Mouse (Mus musculus): ENCODE data around the gene Rsbn1l.

The Rsbn1l gene

DNA sequence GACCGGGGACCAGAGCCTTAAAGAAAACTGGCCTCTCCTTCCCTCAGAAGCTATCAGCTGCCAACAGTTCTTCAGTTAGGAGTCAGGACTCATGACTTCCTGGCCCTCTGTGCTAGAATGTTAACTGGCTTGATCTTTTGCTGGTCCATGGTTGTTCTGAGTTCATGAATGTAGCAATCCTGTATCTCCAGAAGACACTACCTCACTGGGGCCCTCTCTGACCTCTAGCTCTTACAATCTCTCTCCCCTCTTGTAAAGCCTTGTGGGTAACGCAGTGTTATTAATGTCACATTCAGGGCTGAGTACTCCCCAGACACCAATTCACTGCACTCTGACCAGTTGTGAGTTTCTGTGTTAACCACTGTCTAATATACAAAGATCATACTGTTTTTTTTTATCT lies 51.6 kb downstream of the Rsbn1l start:
- DNase-seq (ENCODE audit: low spot score), result no peak

DNA sequence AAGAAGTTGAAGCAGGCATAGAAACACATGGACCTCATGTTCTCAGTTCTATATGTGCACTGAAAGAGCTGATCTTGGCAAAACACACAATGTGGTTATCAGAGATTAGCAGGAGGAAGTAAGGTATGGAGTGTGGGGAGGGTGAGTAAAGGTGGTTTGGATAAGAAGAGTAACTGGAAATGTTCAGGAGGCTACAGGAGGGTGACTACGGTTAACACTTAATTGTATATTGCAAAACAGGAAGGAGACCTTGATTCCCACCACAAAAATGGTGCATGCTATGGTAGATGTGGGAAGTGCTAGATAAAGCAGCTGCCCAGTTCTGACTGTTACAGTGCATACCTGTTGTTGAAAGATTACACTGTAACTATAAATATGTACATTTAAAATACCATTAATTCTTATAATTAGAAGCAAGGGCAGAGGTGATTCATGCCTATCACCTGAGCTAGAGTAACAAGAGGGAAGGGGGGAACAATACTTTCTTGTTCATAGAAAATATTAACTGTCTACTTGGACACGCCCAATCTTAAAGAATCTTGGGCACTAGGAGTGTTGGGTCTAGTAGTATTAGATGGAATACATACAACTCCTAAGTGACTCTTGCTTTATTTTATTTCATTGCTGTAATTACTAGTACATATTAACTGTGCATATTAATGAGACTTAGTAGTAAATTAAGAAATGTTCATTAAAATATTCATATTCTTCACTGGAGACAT lies 58.6 kb downstream of the Rsbn1l start:
- DNase-seq (ENCODE audit: low spot score), result no peak

DNA sequence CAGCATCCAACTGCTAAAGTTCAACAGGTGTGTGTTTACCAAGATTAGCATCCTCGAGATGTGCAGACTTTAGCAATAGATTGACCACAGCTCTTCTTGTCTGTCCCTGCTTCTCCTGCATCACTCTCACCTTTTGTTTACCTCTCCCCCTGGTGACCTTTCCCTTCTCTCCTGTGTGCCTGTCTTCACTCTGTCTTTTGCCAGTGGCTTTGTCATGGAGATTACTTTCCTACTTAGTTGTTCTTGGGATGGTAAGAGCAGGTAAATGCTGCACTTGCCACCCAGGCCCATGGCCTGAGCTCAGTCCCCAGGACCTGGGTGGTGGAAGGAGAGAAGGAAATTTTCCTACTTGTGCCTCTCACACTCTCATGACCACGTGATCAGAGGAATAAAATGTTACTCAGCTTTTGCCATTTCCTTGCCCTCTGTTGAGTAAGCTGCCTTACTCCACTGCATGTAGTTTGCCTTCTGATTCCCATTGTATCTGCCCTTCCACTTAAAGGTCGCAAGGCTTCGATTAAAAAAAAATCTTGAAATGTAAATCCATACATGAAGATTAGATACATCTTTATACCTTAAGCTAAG lies 72.1 kb downstream of the Rsbn1l start:
- no peak for DNase-seq (ENCODE audit: low spot score)

DNA sequence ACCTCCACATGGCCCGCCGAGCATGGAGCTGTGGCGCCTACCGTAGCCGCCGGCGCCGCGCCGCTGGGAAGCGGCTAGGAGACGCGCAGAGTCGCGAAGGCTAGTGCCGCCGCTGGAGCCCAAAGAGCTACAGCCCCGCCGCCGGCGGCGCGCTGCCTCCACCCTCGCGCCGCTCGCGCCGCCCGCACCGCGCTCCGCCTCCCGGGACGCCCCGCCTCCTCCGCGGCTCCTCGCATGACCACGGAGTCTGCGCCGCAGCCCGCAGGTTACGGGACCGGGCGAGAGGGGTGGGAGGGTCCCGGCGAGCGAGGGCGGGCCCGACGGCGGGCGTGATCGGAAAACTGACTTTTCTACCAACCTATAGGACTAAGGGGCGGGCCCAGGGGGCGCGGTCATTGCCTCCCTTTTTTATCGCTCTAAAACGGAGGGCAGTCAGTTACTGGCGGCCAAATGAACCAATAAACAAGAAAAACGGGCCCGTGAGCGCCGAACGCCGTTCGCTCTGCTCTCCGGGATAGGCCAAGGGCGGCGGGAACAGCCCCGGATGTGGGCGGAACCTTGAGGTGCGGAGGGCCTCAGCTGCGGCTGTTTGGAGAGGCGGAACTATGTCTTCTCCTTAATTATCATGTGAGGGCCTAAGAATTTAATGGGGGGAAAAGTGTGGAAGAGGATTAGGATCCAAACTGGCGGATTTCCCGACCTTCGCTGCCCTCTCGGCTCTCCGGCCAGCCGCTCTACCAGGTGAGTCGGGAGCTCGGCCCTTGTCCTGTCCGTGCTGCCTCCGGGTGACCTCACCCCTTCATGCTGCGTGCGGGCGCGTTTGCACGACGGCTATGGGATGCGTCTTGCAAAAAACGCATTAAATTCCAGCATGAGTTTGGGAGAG lies 74.0 kb downstream of the Rsbn1l start, which contains the start of the genes Phtf2 and Tmem60:
TSS of gene Phtf2 (minus strand) at position 210 of the 886 bp plus-strand sequence.
TSS of gene Tmem60 (plus strand) at position 277 of the 886 bp plus-strand sequence.
- DNase-seq (ENCODE audit: low spot score), result peak; percentile 99

DNA sequence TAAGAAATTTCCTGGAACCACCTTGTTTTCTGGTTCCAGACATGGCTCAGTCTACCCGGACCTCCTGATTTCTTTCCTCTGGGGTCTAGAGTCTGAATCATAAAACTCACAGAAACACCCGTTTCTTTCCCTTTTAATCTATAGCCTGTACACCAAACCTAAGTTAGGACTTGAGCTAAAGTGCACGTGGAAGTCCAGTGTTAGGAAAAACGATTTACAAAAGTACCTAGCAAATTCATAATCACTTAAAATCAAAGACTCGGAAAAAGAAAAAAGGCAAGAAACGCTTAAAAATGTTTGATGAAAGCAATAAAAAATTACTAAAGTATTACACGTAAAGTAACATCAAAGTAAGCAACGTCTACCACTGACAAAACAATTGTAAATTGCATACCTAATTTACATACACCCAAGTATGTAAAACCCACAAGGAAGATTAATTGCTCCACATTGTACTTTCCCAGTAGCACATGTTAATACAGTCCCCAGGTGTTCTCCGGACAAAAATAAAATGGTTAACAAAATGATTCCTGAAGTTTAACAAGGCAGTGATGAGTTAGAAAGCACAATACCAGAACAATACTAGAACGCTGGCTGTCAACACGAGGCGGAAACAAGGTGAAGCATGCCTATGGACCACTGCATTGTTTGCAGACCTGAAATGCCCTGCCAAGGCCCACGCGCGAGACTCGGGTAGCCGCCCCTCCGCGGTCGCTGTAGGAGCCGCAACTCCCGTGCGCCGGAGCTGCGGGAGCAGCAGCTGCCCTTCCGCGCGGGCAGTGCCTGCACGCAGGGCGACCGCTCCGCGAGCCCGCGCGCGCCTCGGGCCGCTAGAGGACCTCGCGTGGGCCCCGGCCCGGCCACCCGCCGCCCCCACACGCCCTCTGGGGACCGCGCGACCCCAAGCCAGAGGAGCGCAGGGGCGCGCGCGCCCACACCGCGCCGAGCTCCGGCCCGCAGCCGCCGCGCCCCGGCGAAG lies 75.1 kb downstream of the Rsbn1l start:
- DNase-seq (ENCODE audit: low spot score), result peak; percentile 35

DNA sequence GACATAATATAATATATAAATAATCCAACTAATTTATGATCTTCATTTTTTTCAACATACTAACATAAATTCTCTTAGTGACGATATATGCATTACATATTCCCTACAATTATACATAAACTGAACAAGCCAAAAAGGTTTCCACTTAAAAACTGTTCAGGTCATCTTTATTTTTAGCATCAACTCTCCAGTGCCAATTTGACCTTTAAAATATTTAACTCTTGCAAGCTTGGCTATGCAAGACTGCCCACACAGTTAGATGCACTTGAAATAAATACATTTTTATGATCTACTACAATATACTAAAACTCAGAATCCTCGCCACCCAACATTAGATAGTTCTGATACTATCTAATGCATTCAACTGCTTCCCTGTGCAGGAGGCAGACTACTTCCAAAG lies 75.8 kb downstream of the Rsbn1l start:
- DNase-seq (ENCODE audit: low spot score), result no peak

DNA sequence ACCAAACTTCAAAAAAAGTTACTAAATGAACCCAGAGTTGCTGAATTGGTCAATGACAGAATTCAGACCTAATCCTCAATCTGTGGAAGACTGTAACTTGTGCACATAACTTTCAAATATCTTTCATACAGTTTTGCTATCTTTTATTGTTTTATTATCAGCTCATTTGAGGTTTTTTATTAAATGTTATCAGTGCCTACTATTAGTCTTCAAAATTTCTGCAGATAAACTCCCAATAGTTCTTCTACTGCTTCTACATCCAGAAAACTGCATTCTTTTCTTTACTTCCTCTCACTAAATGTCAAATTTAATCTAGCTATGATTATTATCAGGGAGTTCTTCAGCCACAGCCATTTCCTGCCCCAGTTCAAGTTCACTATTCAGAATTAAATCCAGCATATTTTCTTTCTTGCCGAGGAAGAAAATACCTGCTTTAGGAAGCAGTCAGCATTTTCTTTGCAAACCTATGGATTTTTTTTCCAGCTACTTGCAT lies 79.2 kb downstream of the Rsbn1l start:
- DNase-seq (ENCODE audit: low spot score), result no peak

DNA sequence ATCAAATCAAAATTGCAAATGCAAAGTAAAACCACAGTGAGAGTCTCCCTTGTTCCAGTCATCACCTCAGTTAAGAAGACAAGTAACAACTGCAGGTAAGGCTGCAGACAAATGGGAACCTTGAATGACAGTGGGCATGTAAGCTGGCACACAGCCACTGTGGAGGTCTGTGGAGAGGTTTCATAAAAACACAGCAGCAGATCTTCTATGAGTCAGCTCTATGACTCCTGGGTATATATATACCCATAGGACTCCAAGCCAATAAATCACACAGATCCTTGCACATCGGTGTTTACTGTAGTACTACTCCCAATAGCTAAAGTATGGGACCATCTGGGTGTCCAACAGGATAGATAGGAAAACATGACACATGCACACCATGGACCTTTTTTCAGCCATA lies 83.1 kb downstream of the Rsbn1l start:
- no peak for DNase-seq (ENCODE audit: low spot score)

DNA sequence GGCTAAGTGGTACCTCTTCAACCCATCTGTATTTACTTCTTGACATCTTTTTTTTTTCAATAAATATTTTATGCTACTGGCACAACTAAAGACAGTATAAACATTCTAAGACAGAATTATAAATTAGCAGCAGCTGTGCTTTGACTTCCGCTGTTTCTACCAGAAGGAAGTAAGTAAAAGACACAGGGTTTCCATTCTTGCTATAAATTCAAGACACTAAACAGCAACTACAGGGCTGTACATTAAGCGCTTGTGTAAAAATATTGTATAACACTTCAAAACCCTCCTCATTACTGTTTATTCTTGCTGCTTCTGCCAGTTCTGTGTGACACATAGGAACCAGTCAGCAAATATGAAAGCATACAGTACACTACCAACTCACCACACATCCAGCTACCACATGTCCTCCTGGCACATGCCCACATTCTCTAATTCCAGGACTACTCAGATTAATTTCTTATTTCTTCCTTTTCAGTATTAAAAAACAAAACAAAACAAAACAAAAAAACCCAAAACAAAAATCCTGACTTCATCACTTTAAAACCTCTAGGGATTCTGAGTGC lies 90.9 kb downstream of the Rsbn1l start:
- DNase-seq (ENCODE audit: low spot score), result no peak

DNA sequence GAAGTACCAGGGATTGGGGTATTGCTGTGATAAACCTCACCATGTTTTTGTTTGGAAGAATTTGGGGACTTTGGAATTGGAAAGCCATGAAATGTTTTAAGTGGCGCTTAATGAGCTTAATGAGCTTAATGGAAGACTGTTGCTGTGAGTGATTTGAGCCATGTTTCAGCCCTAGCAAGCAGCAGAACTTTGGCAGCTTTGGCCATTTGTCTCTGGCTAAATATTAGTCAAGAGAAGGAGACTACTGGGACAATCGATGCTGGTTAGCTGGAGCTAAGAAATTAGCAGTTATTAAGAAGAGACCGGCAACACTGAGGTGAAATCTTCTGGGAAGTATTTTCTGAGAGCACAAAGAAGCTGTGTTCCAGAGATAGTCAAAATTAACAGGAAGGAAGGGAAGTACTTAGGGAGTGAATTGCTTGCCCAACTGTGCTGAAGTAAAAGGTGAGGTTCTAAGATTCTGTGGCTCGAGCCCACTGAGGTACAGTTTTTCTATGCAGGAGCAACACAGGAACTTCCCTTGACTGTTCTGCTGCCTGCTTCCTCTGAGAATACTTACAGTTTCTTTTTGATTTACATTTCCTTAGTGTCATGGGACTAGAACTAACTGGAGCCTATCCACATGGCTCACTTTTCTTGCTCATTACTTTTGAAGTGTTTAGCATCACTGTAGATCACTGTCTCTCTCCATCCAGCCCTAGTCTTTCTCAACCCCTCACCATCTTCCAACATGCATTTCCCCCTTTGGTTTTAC lies 91.8 kb downstream of the Rsbn1l start:
- DNase-seq (ENCODE audit: low spot score), result no peak

DNA sequence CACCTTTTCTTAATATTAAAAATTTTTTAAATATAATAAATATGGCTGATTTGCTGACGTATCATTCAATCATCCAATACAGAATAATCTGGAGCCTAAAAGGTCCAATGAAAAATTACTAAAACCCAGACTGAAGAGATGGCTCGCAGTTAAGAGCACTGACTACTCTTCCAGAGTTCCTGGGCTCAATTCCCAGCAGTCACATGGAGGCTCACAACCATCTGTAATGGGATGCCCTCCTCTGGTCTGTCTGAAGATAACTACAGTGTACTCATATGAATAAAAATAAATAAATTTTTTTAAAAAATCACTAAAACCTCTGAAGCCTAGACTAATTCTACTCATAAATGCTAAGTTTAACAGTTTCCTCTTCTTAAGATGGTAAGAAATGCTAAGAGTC lies 94.3 kb downstream of the Rsbn1l start:
- DNase-seq (ENCODE audit: low spot score), result peak; percentile 68

DNA sequence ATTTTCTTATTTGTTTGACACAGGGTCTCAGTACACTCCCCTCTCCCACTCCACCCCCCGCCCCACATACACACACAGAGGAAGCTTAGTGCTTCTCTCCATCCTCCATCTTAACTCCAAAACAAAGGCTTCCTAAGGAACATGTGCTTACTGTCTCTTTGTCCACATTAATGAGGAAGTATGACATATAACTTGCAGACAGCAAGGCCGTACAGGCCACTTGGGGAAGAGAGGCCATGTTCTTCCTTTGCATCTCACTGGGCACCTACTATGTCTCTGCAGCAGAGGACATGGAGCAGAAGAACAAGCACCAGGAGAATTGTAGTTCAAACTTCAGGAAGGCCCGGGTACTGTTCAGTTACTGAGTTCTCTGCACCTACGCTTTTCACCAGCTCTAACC lies 95.6 kb downstream of the Rsbn1l start:
- no peak for DNase-seq (ENCODE audit: low spot score)

DNA sequence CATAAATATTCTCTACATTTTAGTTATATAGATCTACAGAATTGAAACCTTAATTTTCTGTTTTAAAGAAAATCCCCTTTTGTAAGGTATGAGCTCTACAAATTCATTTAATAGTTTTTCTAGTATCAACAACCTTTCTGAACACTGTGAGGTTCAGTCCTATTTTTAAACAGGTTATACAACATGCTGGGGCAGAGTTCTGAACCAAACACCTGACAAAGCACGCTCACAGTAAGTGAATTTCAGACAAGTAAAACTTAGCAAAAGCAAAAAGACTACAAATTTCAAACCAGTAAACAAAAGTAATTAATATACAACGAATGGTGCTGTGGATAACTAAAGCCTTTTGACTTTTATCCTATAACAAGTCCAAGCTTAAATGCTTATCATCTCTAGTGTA lies 97.8 kb downstream of the Rsbn1l start:
- no peak for DNase-seq (ENCODE audit: low spot score)

DNA sequence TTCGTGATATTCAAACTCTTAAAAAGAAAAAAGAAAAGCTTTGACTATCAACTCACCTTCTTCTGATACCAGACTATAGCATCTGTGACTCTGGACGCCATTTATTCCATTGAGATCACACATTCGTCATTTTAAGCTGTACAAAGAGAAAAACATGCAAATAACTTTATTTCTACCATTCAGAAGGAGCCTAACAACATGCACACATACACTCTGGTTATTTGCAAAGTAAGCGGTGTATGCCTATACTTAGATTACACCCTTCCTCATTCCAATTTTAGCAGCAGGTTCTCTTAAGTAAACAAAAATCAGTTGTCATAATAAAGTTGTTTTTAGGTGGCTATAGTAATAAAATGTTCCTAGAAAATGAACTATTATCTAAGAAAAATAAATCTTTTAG lies 101.1 kb downstream of the Rsbn1l start:
- no peak for DNase-seq (ENCODE audit: low spot score)

DNA sequence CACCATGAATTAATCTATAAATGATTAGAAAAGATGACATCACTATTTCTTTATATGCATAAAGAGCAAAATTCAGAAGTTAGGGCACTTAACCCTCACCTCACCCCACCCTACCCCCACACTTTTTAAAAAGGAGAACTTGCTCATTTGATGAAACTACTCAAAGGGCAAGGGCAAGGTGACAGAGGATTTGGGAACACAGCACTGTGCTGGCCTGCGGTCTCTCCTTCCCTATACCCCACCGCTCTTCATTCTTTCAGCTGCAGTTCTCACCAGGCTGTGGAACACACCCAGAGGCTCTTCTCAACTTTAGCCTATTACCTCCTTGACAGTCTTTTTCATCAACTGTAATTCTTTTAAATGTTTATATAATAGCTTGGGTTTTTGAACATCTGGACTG lies 109.2 kb downstream of the Rsbn1l start:
- DNase-seq (ENCODE audit: low spot score), result no peak

DNA sequence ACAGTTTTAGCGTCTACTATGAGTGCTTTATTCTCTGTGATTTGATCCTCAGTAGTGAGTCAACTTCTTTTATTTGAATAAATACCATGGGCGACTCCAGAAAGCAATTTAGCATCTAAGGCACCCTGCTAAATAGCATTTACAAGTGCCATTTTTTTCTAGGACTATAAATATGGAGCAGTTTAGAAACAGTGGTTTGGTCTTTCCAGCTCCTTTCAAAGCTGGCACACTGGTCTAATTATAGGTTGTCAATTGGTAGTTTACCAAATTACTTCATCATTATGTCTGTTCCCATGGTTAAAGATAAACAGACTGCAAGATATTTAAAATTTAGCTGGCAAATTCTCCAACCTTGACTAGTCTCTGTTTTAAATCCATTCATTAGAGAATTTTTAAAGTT lies 112.4 kb downstream of the Rsbn1l start:
- no peak for DNase-seq (ENCODE audit: low spot score)

DNA sequence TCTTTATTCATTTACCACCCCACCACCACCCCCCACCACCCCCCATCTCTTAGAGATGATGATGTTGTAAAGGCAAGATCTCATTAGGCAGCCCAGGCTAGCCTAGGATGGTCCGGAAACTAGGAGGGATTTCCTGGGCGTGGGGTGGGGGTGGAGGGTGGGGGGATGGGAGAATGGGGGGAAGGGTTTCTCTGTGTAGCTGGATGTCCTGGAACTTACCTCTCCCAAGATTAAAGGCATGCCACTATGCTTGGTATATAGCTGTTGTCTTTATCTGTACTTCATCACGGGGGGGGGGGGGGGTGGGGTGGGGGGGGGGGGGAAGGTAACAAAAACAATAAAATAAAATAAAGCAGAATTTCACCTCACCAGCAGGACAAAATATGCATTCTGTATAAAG lies 112.8 kb downstream of the Rsbn1l start:
- DNase-seq (ENCODE audit: low spot score), result no peak

All from adipocyte (in vitro differentiated cells).